Mouse (Mus musculus): ENCODE measurements around the gene Fam171a2. TPM values are rescaled to one million over a fixed set of nuclear protein-coding genes. Genes with fewer than 3 reads are reported as not detected.

Fam171a2 gene
- total RNA-seq, 2 experiments from 2014 or later: 11.7 to 12.3 TPM

- no peak for DNase-seq
Observed at GRCm38 (mm10) chr11:102409795-102410330, 37.6 kb downstream of the Fam171a2 start.

GRCm38 (mm10) chr11:102408888-102409794, 38.3 kb downstream of the Fam171a2 start:
- DNase-seq: no peak

GRCm38 (mm10) chr11:102408344-102408876, 39.1 kb downstream of the Fam171a2 start:
- DNase-seq: peak; percentile 93

- DNase-seq: no peak
Observed at GRCm38 (mm10) chr11:102407834-102408215, 39.7 kb downstream of the Fam171a2 start, which contains the start of gene Slc25a39. Slc25a39 (minus strand) TSS chr11:102407946.

GRCm38 (mm10) chr11:102406900-102407833, 40.3 kb downstream of the Fam171a2 start:
- peak; percentile 98 for DNase-seq

GRCm38 (mm10) chr11:102406401-102406800, 41.1 kb downstream of the Fam171a2 start:
- DNase-seq: no peak

- DNase-seq: no peak
Observed at GRCm38 (mm10) chr11:102405544-102406285, 41.8 kb downstream of the Fam171a2 start.

- DNase-seq: no peak
Observed at GRCm38 (mm10) chr11:102404161-102405010, 43.1 kb downstream of the Fam171a2 start.

GRCm38 (mm10) chr11:102403657-102404056, 43.8 kb downstream of the Fam171a2 start:
- no peak for DNase-seq

- no peak for DNase-seq
Observed at GRCm38 (mm10) chr11:102401898-102402500, 45.5 kb downstream of the Fam171a2 start.

- DNase-seq: no peak
Observed at GRCm38 (mm10) chr11:102400513-102401084, 46.9 kb downstream of the Fam171a2 start.

GRCm38 (mm10) chr11:102399610-102400072, 47.8 kb downstream of the Fam171a2 start:
- DNase-seq: peak; percentile 42

GRCm38 (mm10) chr11:102399107-102399506, 48.4 kb downstream of the Fam171a2 start:
- no peak for DNase-seq

GRCm38 (mm10) chr11:102398007-102398825, 49.3 kb downstream of the Fam171a2 start:
- no peak for DNase-seq

- DNase-seq: no peak
Observed at GRCm38 (mm10) chr11:102396671-102397141, 50.8 kb downstream of the Fam171a2 start.

GRCm38 (mm10) chr11:102396263-102396662, 51.2 kb downstream of the Fam171a2 start:
- no peak for DNase-seq

- no peak for DNase-seq
Observed at GRCm38 (mm10) chr11:102395250-102395649, 52.2 kb downstream of the Fam171a2 start.

- DNase-seq: no peak
Observed at GRCm38 (mm10) chr11:102394421-102395124, 52.9 kb downstream of the Fam171a2 start.
